Mouse (Mus musculus) heart, postnatal 0 days (tissue): Measurements from ENCODE around the gene Ppp1r12b.

Experiments used
- CTCF ChIP-seq: IDR thresholded peaks from 2 replicates; pipeline ENCODE4 v1.5.1; 2016; ENCODE audit warnings: antibody characterized with exemption, control low read depth, low read depth
- EP300 ChIP-seq: IDR thresholded peaks from 2 replicates; pipeline ENCODE4 v1.6.1; 2016; ENCODE audit warnings: antibody characterized with exemption, low read depth

DNA sequence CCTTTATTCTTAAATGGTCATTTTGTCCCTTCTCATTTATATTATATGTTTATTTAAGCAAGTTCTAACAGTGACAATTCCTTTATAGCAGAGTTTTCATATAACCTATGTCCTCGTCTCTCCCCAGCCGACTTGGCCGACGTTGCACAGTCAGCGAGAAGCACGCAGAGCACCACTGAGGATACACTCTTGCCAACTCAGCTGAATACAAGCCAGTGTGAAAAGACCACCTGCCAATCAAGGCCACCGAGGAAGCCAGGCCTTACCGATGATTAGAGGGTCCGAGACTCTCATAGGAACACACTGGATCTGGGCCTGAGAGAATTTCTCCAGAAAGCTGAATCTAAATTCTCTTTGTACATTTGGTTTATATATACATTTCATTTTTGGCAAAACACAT lies 150.3 kb downstream of the Ppp1r12b start:
- TF ChIP-seq CTCF (no peak), EP300 (no peak)
